Mouse (Mus musculus) hindbrain, embryonic 15.5 days (tissue): Measurements from ENCODE around the gene Cast. TPM values are rescaled to one million over a fixed set of nuclear protein-coding genes. Genes with fewer than 3 reads are reported as not detected.

Experiments
- ATAC-seq: fragments of 200-750 bp; cut with Nextera tagmentation; 2 replicates; pipeline ENCODE4 v1.8.0; 2017; ENCODE audit warnings: low read depth, moderate number of reproducible peaks, moderate TSS enrichment; ENCODE audit not compliant: low FRiP score
- H3K27ac ChIP-seq: fragments of 300-500 bp; sonication (generic); replicated peaks from 2 replicates; pipeline ENCODE4 v1.5.1; 2015; ENCODE audit warnings: mild to moderate bottlenecking, inconsistent platforms
- H3K27me3 ChIP-seq: fragments of 300-500 bp; sonication (generic); 2 replicates; pipeline ENCODE4 v1.6.1; 2015; ENCODE audit warnings: control low read depth, inconsistent platforms
- H3K36me3 ChIP-seq: fragments of 300-500 bp; sonication (generic); 2 replicates; pipeline ENCODE4 v1.6.1; 2015; ENCODE audit warnings: control low read depth, inconsistent platforms
- H3K4me1 ChIP-seq: fragments of 300-500 bp; sonication (generic); replicated peaks from 2 replicates; pipeline ENCODE4 v1.6.1; 2015; ENCODE audit warnings: control low read depth, inconsistent platforms
- H3K4me2 ChIP-seq: fragments of 300-500 bp; sonication (generic); 2 replicates; pipeline ENCODE4 v1.6.1; 2015; ENCODE audit warnings: moderate library complexity, mild to moderate bottlenecking, inconsistent platforms
- H3K4me3 ChIP-seq: fragments of 300-500 bp; sonication (generic); 2 replicates; pipeline ENCODE4 v1.5.1; 2015; ENCODE audit warnings: mild to moderate bottlenecking, inconsistent platforms
- H3K9ac ChIP-seq: fragments of 300-500 bp; sonication (generic); 2 replicates; pipeline ENCODE4 v1.6.1; 2015; ENCODE audit warnings: inconsistent platforms
- H3K9me3 ChIP-seq: fragments of 300-500 bp; sonication (generic); 2 replicates; pipeline ENCODE4 v1.6.1; 2016; ENCODE audit warnings: control low read depth, inconsistent platforms
- WGBS: fragments of 180-500 bp; shearing (Covaris S2); methylation state at CpG from one replicate; pipeline ENCODE4 v1.1.7; 2015; 5-methylcytosine and 5-hydroxymethylcytosine counted together
- polyA plus RNA-seq: library from polyadenylated mRNA; unstranded; fragments of >200 nt; fragmentation: Nextera tagmentation; extraction: Ambion mirVana; gene quantifications from 2 replicates; pipeline ENCODE4 v1.2.1, GENCODE M21; 2015

Gene Cast
- polyA plus RNA-seq, 1 experiment from 2014 or later = 8.7 TPM

GRCm38 (mm10) chr13:74770480-74770879 is 38.1 kb downstream of the Cast start:
- peaks cover 7% of the 10 kb centered on the region; the same call in 1 of the 2 replicates for H3K4me1 ChIP-seq
- peak overlapping the region; percentile 62 for H3K4me2 ChIP-seq
- under 1% methylated on average over 21 of the region's 21 CpGs for WGBS
- H3K9me3 ChIP-seq = no peaks in the 10 kb centered on the region
- ATAC-seq = peak; percentile 97
- H3K9ac ChIP-seq = peak overlapping the region; percentile 40
- no peaks in the 10 kb centered on the region for H3K36me3 ChIP-seq
- H3K27me3 ChIP-seq = no peaks in the 10 kb centered on the region
- H3K4me3 ChIP-seq = peak overlapping the region; percentile 41
- H3K27ac ChIP-seq = no peak overlapping the region

- Histone ChIP-seq H3K4me2 (peak overlapping the region; percentile 62), H3K9me3 (no peaks in the 10 kb centered on the region), H3K9ac (no peak overlapping the region), H3K27ac (no peak overlapping the region), H3K36me3 (no peaks in the 10 kb centered on the region), H3K4me1 (peaks cover 7% of the 10 kb centered on the region; the same call in 1 of the 2 replicates), H3K4me3 (peak overlapping the region; percentile 41; the same call in 1 of the 2 replicates), H3K27me3 (no peaks in the 10 kb centered on the region)
- WGBS = 13% methylated on average over 8 of the region's 8 CpGs
- ATAC-seq = peak; percentile 55; the same call in 1 of the 2 replicates
Observed at GRCm38 (mm10) chr13:74769871-74770270, 38.7 kb downstream of the Cast start.

- no peak for ATAC-seq
- H3K4me1 ChIP-seq = peaks cover 7% of the 10 kb centered on the region; the same call in 1 of the 2 replicates
- no peaks in the 10 kb centered on the region for H3K27me3 ChIP-seq
- H3K9ac ChIP-seq = no peak overlapping the region
- no peak overlapping the region for H3K27ac ChIP-seq
- WGBS = 84% methylated on average over 2 of the region's 2 CpGs
- H3K4me3 ChIP-seq = no peak overlapping the region
- H3K4me2 ChIP-seq = no peak overlapping the region
- no peaks in the 10 kb centered on the region for H3K36me3 ChIP-seq
- H3K9me3 ChIP-seq = no peaks in the 10 kb centered on the region
Observed at GRCm38 (mm10) chr13:74767186-74767585, 41.4 kb downstream of the Cast start.

GRCm38 (mm10) chr13:74762741-74763140 is 45.9 kb downstream of the Cast start:
- no peak for ATAC-seq
- H3K27ac ChIP-seq = no peak overlapping the region
- H3K27me3 ChIP-seq = no peaks in the 10 kb centered on the region
- H3K4me3 ChIP-seq = no peak overlapping the region
- no peaks in the 10 kb centered on the region for H3K4me1 ChIP-seq
- H3K9ac ChIP-seq = no peak overlapping the region
- H3K4me2 ChIP-seq = no peak overlapping the region
- WGBS = 93% methylated on average over 1 of the region's 1 CpGs
- no peaks in the 10 kb centered on the region for H3K36me3 ChIP-seq
- H3K9me3 ChIP-seq = no peaks in the 10 kb centered on the region

- WGBS = 79% methylated on average over 1 of the region's 1 CpGs
- ATAC-seq = no peak
- H3K27ac ChIP-seq = no peak overlapping the region
- H3K27me3 ChIP-seq = no peaks in the 10 kb centered on the region
- H3K9me3 ChIP-seq = no peaks in the 10 kb centered on the region
- H3K4me1 ChIP-seq = no peaks in the 10 kb centered on the region
- no peaks in the 10 kb centered on the region for H3K36me3 ChIP-seq
- H3K4me3 ChIP-seq = no peak overlapping the region
- no peak overlapping the region for H3K9ac ChIP-seq
- no peak overlapping the region for H3K4me2 ChIP-seq
Observed at GRCm38 (mm10) chr13:74759152-74759551, 49.5 kb downstream of the Cast start.

- H3K27me3 ChIP-seq = no peaks in the 10 kb centered on the region
- no peaks in the 10 kb centered on the region for H3K4me1 ChIP-seq
- no peaks in the 10 kb centered on the region for H3K36me3 ChIP-seq
- ATAC-seq = no peak
- no peak overlapping the region for H3K9ac ChIP-seq
- no peak overlapping the region for H3K27ac ChIP-seq
- 70% methylated on average over 5 of the region's 5 CpGs for WGBS
- H3K4me2 ChIP-seq = no peak overlapping the region
- H3K4me3 ChIP-seq = no peak overlapping the region
- H3K9me3 ChIP-seq = no peaks in the 10 kb centered on the region
Observed at GRCm38 (mm10) chr13:74743219-74743618, 65.4 kb downstream of the Cast start.

- H3K27ac ChIP-seq = no peak overlapping the region
- 94% methylated on average over 2 of the region's 2 CpGs for WGBS
- H3K9me3 ChIP-seq = no peaks in the 10 kb centered on the region
- no peak for ATAC-seq
- no peaks in the 10 kb centered on the region for H3K4me1 ChIP-seq
- H3K4me3 ChIP-seq = no peak overlapping the region
- no peak overlapping the region for H3K9ac ChIP-seq
- no peaks in the 10 kb centered on the region for H3K27me3 ChIP-seq
- H3K4me2 ChIP-seq = no peak overlapping the region
- no peaks in the 10 kb centered on the region for H3K36me3 ChIP-seq
Observed at GRCm38 (mm10) chr13:74736396-74736795, 72.2 kb downstream of the Cast start.

GRCm38 (mm10) chr13:74735834-74736233 is 72.8 kb downstream of the Cast start:
- no peak overlapping the region for H3K27ac ChIP-seq
- 88% methylated on average over 5 of the region's 5 CpGs for WGBS
- no peaks in the 10 kb centered on the region for H3K4me1 ChIP-seq
- no peaks in the 10 kb centered on the region for H3K9me3 ChIP-seq
- H3K4me3 ChIP-seq = no peak overlapping the region
- no peak overlapping the region for H3K4me2 ChIP-seq
- no peak overlapping the region for H3K9ac ChIP-seq
- no peaks in the 10 kb centered on the region for H3K27me3 ChIP-seq
- no peaks in the 10 kb centered on the region for H3K36me3 ChIP-seq
- ATAC-seq = no peak

- Histone ChIP-seq H3K4me1 (no peaks in the 10 kb centered on the region), H3K9ac (no peak overlapping the region), H3K27me3 (no peaks in the 10 kb centered on the region), H3K4me2 (no peak overlapping the region), H3K9me3 (no peaks in the 10 kb centered on the region), H3K27ac (no peak overlapping the region), H3K36me3 (no peaks in the 10 kb centered on the region), H3K4me3 (no peak overlapping the region)
- WGBS = 89% methylated on average over 4 of the region's 4 CpGs
- ATAC-seq = no peak
Observed at GRCm38 (mm10) chr13:74733726-74734125, 74.9 kb downstream of the Cast start.

GRCm38 (mm10) chr13:74719002-74719401 is 89.6 kb downstream of the Cast start:
- no peak for ATAC-seq
- Histone ChIP-seq H3K4me1 (no peaks in the 10 kb centered on the region), H3K4me2 (no peak overlapping the region), H3K4me3 (no peak overlapping the region), H3K27me3 (no peaks in the 10 kb centered on the region), H3K36me3 (0 out of 2 replicates have a peak, but pooled peaks cover 6% of the 10 kb centered on the region), H3K27ac (no peak overlapping the region), H3K9me3 (no peaks in the 10 kb centered on the region), H3K9ac (no peak overlapping the region)
- WGBS = 93% methylated on average over 2 of the region's 2 CpGs

- Histone ChIP-seq H3K9me3 (no peaks in the 10 kb centered on the region), H3K27ac (no peak overlapping the region), H3K27me3 (no peaks in the 10 kb centered on the region), H3K36me3 (no peaks in the 10 kb centered on the region), H3K4me3 (no peak overlapping the region), H3K4me1 (no peaks in the 10 kb centered on the region), H3K9ac (no peak overlapping the region), H3K4me2 (no peak overlapping the region)
- ATAC-seq = no peak
- 57% methylated on average over 3 of the region's 3 CpGs for WGBS
Observed at GRCm38 (mm10) chr13:74696225-74696624, 112.4 kb downstream of the Cast start.

- no peak overlapping the region for H3K9ac ChIP-seq
- H3K27ac ChIP-seq = no peak overlapping the region
- H3K4me1 ChIP-seq = no peaks in the 10 kb centered on the region
- H3K27me3 ChIP-seq = no peaks in the 10 kb centered on the region
- no peaks in the 10 kb centered on the region for H3K36me3 ChIP-seq
- no peaks in the 10 kb centered on the region for H3K9me3 ChIP-seq
- H3K4me3 ChIP-seq = no peak overlapping the region
- H3K4me2 ChIP-seq = no peak overlapping the region
- 90% methylated on average over 5 of the region's 5 CpGs for WGBS
- no peak for ATAC-seq
Observed at GRCm38 (mm10) chr13:74695497-74696193, 113.0 kb downstream of the Cast start.
